Mouse (Mus musculus) right cerebral cortex, postnatal 10 days (tissue): ENCODE results near the gene Polr3h.
"Not testable (repeated sequence)": the region's sequence is repeated elsewhere in the genome, so short reads cannot be mapped to it uniquely, and the experiment has no call there.

Experiments
- DNase-seq, 2 experiments: peaks; one replicate each; pipeline ENCODE4 v3.0.0; 2021; ENCODE audit warnings: low spot score in 2 of 2

Polr3h gene

DNA sequence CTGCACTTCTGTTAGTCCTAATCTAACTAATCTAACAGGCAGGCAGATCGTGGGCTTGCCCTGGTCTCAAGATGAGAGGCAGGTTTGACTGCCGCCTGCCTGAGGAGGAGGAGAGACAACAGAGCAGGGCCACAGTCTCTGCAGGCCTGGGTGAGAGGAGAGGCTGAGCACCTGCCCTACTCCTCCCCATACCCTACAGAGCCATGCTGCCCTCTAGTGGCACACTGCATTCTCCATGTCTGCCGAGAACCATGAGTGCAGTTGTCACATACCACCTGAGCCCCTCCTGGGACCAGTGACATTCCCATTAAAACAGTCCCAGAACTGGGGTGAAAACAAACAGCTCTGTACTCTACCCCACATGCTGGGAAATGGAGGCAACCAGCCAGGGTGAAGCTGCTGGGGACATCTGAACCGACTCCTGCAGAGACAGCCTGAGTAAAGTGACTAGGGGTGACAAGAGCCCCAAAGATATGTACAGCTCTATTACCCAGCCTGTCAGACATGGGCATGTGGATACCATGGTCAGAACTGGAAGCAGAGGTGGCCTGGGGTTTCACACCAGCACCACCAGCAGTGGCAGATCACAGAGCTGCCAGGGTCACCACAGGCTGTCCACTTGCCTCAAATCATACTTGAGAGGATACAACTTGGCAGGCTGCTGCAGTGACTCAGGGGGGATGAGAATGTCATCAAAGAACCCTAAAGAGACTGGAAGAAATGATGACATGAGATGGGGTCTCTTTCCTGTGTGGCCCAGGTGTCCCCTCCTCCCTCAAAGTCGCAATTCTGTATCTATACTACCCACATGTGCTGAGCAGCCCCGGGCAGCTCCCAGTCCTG lies 8.2 kb downstream of the Polr3h start:
- DNase-seq, result peak in 1 of 2 experiments; percentile 80

- peak in 1 of 2 experiments; percentile 22 for DNase-seq
Observed at GRCm38 (mm10) chr15:81917201-81917600, 8.8 kb downstream of the Polr3h start.

GRCm38 (mm10) chr15:81915663-81916062 lies 10.4 kb downstream of the Polr3h start:
- DNase-seq, result no peak

GRCm38 (mm10) chr15:81914668-81915067 lies 11.4 kb downstream of the Polr3h start:
- no peak for DNase-seq

DNA sequence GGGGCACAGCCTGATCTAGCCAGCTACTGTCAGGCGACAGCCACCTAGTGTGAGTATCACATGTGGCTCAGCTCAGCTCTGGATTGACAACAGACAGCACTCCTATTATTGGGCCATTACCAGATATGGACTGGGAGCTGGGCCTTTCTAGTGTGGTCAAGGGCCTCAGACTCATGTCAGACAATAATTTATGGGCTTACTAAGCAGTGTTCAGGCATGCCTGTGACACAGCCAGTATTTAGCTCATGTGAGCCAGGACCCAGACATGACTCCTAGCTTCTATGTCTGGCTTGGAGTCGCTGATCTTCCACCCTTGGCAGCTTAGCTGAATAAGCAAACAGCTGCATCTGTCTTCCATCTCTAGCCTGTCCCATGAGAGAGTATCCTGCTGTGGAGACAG lies 13.5 kb downstream of the Polr3h start:
- DNase-seq, result no peak

GRCm38 (mm10) chr15:81908767-81909166 lies 17.3 kb downstream of the Polr3h start:
- not testable (repeated sequence) for DNase-seq

- DNase-seq, result no peak
Observed at GRCm38 (mm10) chr15:81907953-81908352, 18.1 kb downstream of the Polr3h start.

- peak in 1 of 2 experiments; percentile 82 for DNase-seq
Observed at GRCm38 (mm10) chr15:81904939-81905338, 21.1 kb downstream of the Polr3h start.

- no peak for DNase-seq
Observed at GRCm38 (mm10) chr15:81898751-81899150, 27.3 kb downstream of the Polr3h start.

- DNase-seq, result no peak
Observed at GRCm38 (mm10) chr15:81897607-81898285, 28.3 kb downstream of the Polr3h start.

DNA sequence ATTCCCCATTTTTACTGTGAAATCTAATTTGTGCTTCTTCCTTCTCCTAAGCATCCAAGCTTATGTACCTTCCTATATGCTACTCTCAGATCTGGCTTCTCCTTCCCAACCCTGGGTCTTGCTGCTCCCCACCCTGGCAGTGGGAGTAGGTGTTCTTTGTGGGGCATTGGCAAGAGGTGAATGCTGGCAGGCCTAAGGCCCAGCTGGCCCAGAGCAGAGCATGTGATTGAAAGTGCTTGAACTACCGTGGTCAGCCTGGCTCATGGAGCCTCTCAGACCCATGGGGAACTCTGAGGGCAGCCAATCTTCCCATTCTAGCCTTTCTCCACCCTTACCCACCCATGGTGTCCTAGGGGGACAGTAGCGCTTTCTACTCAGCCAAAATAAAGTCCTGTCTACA lies 29.6 kb downstream of the Polr3h start:
- DNase-seq, result peak; percentile 57 to 70

GRCm38 (mm10) chr15:81894002-81894401 lies 32.0 kb downstream of the Polr3h start:
- no peak for DNase-seq

- DNase-seq, result no peak
Observed at GRCm38 (mm10) chr15:81891822-81892580, 34.0 kb downstream of the Polr3h start.

DNA sequence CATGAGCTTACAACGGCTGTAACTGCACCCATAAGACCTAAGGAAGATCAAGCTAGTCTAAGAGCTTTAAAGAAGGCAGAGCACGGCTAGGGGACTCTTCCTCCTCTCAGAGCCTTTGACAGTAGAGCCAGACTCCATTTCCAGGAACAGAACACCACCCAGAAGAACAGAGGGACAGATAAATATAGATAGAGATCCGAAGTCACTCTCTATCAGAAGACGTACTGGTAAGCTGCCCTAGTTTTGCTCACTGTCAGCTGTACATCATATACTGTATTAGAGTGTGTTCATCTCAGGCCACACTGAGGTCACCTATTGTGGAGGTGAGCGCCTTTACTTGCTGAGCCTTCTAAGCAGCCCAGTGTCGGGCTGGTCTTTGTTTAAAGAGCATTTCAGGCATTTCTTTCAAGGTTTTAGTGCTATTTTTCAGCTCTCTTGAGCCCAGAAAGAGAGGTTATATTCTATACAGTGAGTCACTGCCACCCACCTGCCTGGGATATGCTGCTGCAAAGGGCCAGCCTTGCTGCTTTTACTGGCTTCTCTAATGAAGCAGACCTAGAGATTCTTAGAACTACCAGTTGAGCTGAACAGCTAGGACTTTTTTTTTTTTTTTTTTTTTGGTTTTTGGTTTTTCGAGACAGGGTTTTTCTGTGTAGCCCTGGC lies 34.8 kb downstream of the Polr3h start:
- no peak for DNase-seq

DNA sequence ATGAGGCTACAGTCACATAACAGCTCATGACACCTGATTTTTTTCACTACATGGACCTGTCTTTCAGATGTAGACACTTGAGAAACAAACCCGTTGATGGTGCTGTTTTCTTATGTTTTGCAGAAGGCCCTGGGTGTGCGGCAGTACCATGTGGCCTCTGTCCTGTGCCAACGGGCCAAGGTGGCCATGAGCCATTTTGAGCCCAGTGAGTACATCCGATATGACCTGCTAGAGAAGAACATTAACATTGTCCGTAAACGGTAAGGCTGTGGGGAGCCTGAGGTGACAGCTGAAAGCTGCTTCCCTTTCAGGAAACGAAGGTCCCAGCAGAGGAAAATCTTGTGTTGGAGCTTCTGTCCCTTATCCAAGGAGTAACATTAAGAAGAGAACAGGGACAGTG lies 36.9 kb downstream of the Polr3h start:
- DNase-seq, result no peak

DNA sequence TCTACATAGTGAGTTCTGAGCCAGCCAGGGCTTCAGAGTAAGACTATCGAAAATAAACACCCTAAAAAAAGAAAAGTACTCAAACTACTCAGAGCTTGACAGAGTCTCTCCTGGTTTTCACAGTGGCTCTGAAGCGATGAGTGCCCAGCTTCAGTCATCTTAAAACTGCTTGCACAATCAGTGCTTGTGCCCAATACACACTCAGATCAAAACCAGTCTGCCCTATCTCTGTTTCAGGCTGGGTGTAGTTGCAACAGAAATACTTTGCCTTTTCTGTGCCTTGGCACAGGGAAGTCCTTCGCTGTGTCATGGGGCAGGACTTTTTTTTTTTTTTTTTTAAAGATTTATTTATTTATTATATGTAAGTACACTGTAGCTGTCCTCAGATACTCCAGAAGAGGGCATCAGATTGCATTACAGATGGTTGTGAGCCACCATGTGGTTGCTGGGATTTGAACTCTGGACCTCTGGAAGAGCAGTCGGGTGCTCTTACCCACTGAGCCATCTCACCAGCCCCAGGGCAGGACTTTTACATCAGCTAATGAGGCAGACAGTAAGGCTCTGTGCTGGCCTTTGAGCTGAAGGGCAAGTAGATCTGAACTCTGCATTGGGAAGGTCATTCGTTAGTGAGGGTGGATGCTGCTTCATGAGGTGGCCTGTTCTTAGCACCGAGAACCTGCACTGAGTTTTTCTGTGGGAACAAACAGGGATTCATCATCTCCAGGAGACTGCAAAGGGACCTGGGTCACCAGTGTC lies 39.1 kb downstream of the Polr3h start:
- no peak for DNase-seq

DNA sequence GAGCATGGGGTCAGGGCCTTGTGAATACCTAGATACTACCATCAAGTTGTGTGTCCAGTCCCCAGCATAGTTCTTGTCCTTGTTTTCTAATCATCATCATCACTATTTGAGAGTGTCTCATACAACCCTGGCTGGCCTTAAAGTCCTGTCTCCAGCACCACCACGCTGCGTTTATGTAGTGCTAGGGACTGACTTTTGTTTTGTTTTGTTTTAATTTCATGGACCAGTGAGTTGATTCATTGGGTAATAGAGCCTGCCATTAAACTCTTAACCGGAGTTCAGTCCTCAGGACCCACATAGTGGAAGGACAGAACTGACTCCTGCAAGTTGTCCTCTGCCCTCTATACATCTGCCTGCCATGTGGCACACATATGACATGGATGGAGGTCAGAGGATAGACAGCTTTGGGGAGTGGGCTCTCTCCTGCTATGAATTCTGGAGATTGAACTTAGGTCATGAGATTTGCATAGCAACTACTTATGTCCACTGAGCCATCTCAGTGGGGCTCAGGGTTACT lies 40.6 kb downstream of the Polr3h start:
- no peak for DNase-seq

DNA sequence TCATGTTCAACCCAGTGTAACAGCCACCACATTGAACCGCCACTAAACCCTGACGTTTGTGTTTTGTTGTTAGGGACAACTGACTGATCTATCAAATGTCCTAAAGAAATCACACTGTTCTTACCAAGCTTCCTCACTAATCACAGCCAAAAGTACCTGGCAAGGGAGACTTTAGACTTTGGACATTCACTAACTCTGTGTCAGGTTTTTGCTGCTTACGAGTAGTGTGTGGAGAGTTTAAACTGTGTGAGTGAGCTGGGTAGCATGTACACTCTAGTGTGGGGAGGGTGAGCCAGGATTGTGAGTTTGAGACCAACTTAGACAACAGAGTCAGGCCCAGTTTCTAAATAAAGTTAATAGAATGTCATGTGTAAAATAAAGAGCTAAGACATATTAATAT lies 43.7 kb downstream of the Polr3h start:
- DNase-seq, result no peak

DNA sequence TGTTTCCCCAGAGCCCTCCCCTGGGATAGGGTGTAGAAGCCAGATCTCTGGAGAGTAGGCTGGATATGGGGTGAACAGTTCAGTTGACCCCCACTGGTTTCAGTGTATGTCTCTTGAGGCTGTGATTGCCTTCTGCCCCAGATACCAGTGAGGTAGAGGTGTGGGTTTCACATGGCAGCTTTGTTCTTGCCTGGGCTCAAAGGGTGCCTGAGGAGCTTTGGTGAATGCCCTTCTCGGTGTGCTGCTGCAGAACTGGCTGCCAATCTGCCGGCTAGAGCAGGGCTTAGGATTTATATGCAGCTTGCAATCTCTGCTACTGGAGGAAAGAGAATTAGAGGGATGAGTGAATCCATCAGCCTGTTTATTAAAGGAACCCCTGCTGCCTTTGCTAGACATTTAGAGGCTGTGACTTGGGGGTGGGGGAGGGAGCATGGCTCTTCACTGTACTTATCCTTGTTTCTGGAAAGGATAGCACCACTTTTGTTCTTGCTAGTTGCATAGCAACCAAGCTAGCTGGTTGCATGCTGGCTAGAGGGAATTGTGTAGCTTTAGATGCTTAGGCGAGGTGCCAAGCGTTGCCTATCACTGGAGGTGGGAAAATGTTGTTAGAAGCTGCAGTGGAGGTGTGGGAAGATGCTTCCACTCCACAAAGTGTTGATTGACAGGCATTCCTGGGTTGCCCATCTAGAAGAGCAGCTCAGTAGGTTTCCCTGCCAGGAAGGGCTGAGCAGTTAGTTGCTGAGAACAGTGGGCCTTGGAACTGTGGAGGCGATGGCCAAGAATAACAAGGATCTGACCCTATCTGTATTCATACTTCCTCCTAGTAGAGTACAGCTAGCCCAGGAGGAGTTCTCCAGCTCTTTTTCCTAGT lies 46.3 kb downstream of the Polr3h start:
- peak; percentile 89 to 91 for DNase-seq
